Mouse (Mus musculus) liver, adult 2 months (tissue): ENCODE measurements around the gene Rbm39.

Experiments used
- CTCF ChIP-seq: fragments of 200-500 bp; IDR thresholded peaks from 2 replicates; pipeline ENCODE4 v1.5.1; 2011; ENCODE audit warnings: low read depth, low read length, control low read depth
- POLR2A ChIP-seq: fragments of 200-500 bp; IDR thresholded peaks from 2 replicates; pipeline ENCODE4 v1.6.1; 2011; ENCODE audit warnings: low read length, control low read depth; ENCODE audit not compliant: insufficient read depth; ENCODE audit errors: extremely low read depth

- TF ChIP-seq POLR2A (no peak), CTCF (no peak)
Measured at GRCm38 (mm10) chr2:156119566-156119965, 60.5 kb downstream of the Rbm39 start.
